Mouse (Mus musculus): ENCODE measurements at regions not wholly inside any gene's neighbourhood (a gene's known extent, or its start where the extent isn't known, plus 50 kb on each side); places are given as distances from the start of the nearest gene placed in this dataset.

- TF ChIP-seq CTCF (IDR thresholded peaks at IDR 0.05; ENCODE audit: control insufficient read depth, insufficient read depth, insufficient read length) (no peak), FOSL1 (IDR thresholded peaks at IDR 0.05; ENCODE audit: insufficient read depth, low read length, poor library complexity, severe bottlenecking) (no peak), MAX (IDR thresholded peaks at IDR 0.05) (no peak), MYOD1 (IDR thresholded peaks at IDR 0.05; ENCODE audit: control insufficient read depth, insufficient read length, low read depth) (no peak)
These were observed 480.8 kb downstream of the Tns1 start for GRCm38 (mm10) chr1:73643431-73643830.

Data from C2C12 (cell line).